Mouse (Mus musculus) CD4-positive, CD25-positive, alpha-beta regulatory T cell, adult 4 months (primary cell): ENCODE measurements around the gene Cop1. TPM values are rescaled to one million over a fixed set of nuclear protein-coding genes. Genes with fewer than 3 reads are reported as not detected.

Experiments used
- ATAC-seq: one replicate; pipeline ENCODE4 v1.8.0; 2017
- polyA plus RNA-seq, 2 experiments: library from polyadenylated mRNA; unstranded; fragments of 100-300 nt; shearing (Covaris generic); gene quantifications; one replicate each; pipeline ENCODE4 v1.2.1; 2017

Gene Cop1
- polyA plus RNA-seq, 2 experiments from 2014 or later: 16.2 to 18.0 TPM

DNA sequence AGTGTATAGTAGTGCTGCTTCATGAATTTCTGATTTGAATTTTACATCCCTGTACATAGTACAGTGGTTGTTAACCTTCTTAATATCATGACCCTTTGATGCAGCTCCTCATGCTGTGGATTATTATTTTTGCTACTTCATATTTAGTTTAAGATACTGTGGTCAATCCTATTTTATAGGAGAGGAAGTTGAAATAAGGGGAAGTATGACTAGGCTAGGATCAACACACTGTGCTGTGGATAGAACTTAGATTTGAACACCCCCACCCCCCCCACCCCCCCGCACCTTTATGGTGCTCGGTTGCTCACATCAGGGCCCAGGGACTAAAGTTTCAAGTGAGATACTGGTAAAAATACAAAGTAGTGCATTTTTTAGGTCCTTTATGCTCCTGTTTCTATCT is 58.7 kb downstream of the Cop1 start:
- ATAC-seq: no peak

DNA sequence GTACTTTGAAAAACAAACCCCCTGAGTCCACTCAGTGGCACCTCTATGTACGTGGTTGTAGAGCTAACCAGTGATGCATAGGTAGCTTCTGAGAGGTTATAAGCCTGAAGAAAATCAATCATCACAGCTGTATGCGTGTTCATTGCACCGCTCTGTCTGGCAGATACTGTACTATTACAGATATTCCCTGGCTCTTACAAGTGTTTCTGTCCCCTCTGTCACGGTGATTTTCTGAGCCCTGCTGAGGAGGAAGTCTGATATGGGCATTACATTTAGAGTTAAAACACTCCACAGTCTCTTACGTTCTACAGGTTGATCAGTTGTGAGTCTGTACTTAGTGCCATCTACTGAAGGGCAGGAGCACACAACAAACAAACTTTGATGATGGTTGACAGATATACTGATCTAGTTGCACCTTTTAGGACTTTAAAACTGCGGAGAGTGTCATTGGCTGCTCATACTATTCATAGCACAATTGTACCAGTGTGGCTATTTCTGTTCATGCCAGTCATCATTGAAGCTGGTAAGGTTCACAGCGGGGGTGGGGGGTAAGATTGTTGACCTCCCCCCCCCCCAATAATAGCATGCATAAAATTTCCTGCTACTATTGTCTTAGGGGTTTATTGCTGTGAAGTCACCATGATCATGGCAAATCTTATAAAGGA is 69.4 kb downstream of the Cop1 start:
- ATAC-seq: no peak

DNA sequence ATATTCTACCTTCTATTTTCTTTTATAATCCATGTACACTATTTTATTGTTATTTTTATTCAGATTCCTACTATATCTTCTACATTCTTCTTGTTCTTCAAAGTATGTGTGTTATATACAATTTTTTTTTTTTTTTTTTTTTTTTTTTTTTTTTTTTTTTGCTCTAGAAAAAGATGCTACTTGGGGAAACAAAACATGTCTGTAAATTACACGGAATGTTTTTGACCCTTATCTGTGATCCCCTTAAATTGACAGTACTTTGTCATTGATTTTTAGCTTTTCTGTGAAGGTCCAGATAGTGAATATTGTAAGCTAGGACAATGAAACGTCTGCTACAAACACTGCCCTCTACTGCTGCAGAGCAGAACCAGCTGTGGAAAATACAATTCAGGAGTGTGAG is 81.5 kb downstream of the Cop1 start:
- no peak for ATAC-seq

- ATAC-seq: no peak
These were observed 90.5 kb downstream of the Cop1 start for GRCm38 (mm10) chr1:159322586-159322985.

GRCm38 (mm10) chr1:159331008-159331407 is 98.9 kb downstream of the Cop1 start:
- no peak for ATAC-seq

DNA sequence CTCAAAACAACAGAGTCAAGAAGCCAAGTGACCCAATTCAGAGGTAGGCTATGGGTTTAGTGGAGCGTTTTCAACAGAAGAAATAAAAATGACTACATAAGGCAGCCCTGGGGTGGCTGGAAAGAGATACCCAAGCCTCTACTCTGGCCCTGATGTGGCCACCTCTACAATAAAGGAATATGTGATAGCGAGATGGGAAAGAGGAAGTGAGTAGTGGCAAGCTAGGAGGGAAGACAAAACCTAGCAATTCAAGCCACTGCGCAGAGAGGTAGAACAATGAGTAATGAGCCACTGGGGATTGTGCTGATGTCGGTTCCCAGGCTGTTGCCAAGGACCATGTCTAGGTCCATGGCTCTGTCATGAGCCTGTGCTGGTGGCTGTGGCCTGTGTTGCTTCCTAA is 102.0 kb downstream of the Cop1 start:
- no peak for ATAC-seq

GRCm38 (mm10) chr1:159342355-159342754 is 110.2 kb downstream of the Cop1 start:
- ATAC-seq: no peak

DNA sequence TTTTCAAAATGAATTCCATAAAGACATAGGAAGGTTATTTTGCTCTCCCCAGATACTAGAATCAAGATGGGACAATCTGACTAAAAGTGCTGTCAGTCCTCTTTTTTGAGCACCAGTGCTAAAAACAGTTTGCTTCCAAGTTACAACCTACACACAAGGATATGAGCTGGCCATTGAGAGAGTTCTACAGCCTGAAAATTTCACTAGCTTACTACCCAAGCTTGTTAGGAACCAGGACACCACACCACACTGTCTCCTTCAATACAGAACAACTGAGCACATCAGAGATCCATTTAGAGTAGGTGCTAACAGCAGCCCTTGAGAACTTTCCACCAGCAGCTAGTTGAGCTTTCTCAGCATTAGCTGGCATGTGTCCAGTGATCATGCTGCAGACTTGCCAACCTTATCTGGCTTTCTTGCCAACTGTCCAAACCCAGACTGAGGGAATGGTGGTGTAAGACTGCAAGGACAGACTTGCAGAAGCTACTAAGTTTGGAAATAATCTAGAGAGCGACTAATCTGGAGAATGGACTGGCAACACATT is 123.0 kb downstream of the Cop1 start:
- no peak for ATAC-seq

GRCm38 (mm10) chr1:159358713-159359112 is 126.6 kb downstream of the Cop1 start:
- no peak for ATAC-seq

- no peak for ATAC-seq
These were observed 139.8 kb downstream of the Cop1 start for GRCm38 (mm10) chr1:159371881-159372390.

- no peak for ATAC-seq
These were observed 150.1 kb downstream of the Cop1 start for GRCm38 (mm10) chr1:159382218-159382617.

- ATAC-seq: no peak
These were observed 150.8 kb downstream of the Cop1 start for GRCm38 (mm10) chr1:159382916-159383315.

DNA sequence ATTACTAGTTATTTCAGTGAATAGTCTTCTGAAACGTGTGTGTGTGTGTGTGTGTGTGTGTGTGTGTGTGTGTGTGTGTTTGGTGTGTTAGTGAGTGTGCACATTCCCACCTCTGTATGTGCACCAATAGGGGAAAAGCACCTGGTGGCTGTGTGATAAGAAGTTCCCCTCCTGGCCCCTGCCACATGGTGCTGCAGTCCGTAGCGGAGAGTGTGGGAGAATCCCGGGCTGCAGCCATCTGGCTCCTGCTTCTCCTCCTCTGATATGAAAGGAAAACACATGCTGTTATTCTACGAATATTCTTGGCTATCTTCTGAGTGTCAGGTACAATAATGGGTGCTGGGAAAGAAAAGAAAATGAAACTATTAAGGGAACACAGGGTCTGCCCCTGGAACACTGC is 154.3 kb downstream of the Cop1 start:
- ATAC-seq: no peak

DNA sequence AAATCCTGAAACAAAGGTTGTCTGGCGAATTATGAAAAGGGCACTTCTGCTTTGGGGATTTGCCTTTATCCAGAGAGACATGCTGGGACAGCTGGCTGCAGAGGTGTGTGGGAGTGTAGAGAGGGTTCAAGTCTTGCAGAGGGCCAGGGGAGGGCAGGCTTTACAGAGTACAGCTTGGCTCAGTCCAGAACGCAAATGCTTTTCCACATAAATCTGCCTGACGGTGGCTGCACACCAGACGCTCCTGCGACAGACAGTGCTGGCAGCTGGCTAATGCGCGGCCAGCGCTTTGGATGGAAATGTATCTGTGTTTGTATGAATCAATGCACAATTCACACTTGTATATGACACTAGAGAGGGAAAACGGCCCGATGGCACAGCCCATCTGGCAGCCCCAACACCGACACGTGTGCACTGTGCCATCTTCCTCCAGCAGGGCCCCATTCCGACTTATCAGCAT is 156.5 kb downstream of the Cop1 start:
- no peak for ATAC-seq

- ATAC-seq: peak; percentile 49
These were observed 157.9 kb downstream of the Cop1 start for GRCm38 (mm10) chr1:159390049-159390448.

DNA sequence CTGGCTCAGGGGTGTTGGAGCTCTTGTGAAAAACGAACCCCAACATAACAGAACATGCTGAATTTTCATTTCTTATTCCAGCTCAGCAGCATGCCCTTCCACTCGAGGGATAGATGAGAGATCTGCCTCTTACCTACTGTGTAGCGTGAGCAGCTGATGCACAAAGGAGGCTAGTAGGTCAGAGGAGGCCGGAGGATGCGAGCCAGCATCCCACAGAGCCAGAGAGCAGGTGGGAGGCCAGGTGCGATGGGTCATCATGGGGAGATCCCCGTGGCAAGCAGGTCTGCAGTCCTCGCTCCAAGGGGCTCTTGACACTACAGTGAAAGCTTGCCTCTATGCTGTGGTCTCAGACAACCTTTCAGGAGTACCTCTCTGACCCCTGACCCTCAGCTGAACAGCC is 160.5 kb downstream of the Cop1 start:
- no peak for ATAC-seq

GRCm38 (mm10) chr1:159393070-159393699 is 161.1 kb downstream of the Cop1 start:
- ATAC-seq: no peak

DNA sequence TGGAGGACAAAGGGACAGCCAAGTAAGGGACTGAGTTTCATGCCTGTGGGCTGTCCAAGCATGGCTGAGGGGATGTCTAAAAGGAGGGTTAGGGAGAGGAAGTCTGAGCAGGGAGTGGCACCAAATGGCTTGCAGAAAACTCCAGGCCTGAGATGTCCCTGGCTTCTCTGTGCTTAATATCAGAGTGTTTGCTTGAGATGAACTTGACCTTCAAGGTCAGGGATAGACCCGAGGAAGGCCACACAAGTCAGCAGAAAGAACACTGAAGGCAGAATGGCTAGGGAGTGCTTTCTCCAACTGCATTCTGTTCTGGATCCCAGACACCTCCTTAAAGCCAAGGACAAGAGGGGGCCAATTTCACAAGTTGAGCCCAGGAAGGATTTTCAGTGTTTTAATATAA is 161.8 kb downstream of the Cop1 start:
- ATAC-seq: no peak

DNA sequence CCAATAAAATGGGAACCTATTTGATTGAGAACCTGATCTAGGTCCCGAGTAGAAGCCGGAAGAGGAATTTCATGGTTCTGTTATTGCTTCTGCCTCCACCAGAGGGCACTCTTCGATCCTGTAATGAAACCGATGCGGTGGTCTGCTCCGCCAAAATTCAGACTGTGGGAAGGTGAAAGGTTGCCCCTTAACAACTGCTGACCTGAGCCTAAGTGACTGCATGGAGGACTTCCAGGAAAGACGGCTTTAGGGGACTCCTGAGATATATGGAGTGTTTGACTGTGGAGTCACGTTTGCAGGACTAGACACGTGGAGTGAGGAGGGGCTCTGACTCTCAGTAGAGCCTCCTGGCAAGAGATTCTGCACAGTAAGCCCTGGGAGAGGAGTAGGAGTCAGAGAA is 164.4 kb downstream of the Cop1 start:
- no peak for ATAC-seq
